Mouse (Mus musculus): ENCODE measurements around the gene Etnk1. TPM values are rescaled to one million over a fixed set of nuclear protein-coding genes. Genes with fewer than 3 reads are reported as not detected.
"Not testable (repeated sequence)": the region's sequence is repeated elsewhere in the genome, so short reads cannot be mapped to it uniquely, and the experiment has no call there.

Gene Etnk1
- polyA plus RNA-seq, 1 experiment from 2014 or later: 14.1 TPM

DNA sequence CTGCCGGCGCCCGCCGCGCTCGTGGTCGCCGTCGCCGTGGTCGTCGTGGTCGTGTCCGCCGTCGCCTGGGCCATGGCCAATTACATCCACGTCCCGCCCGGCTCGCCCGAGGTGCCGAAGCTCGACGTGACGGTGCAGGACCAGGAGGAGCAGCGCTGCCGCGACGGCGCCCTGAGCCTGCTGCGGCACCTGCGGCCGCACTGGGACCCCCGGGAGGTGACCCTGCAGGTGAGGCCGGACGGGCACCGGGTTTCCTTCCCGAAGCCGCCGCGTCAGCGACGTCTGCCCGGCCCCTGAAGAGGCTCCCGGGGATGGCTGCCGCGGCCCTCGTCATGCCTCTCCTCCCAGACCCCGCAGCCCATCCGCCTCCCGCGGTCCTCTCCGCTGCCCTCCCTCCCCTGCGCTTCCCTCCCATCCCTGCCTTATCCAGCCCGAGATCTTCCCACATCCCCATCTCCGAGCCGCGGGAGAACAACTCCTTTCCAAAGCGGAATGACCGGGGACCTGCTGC is 443 bp downstream of the Etnk1 start:
- 0% methylated on average over 51 of the region's 60 CpGs for WGBS
- Histone ChIP-seq H3K27ac (ENCODE audit: low read length) (peak overlapping the region; percentile 92), H3K4me2 (ENCODE audit: low read depth, low read length) (peak overlapping the region; percentile 91), H3K36me3 (ENCODE audit: control insufficient read depth, insufficient read depth, low read length) (no peaks in the 10 kb centered on the region; the same call in 1 of the 2 replicates), H3K4me1 (replicated peaks; ENCODE audit: control insufficient read depth, insufficient read depth, low read length) (peaks cover 20% of the 10 kb centered on the region), H3K27me3 (ENCODE audit: control insufficient read depth, insufficient read depth, low read depth, low read length) (no peaks in the 10 kb centered on the region), H3K9me3 (ENCODE audit: control insufficient read depth, low read length) (no peaks in the 10 kb centered on the region), H3K4me3 (ENCODE audit: low read length) (peak overlapping the region; percentile 90), H3K9ac (ENCODE audit: low read length) (peak overlapping the region; percentile 80)
- peak; percentile 53 for ATAC-seq (ENCODE audit: low read depth)

GRCm38 (mm10) chr6:143167981-143168674 is 1.1 kb downstream of the Etnk1 start:
- peak overlapping the region; percentile 91 for H3K4me2 ChIP-seq (ENCODE audit: low read depth, low read length)
- no peaks in the 10 kb centered on the region for H3K27me3 ChIP-seq (ENCODE audit: control insufficient read depth, insufficient read depth, low read depth, low read length)
- H3K9ac ChIP-seq (ENCODE audit: low read length): peak overlapping the region; percentile 80
- H3K36me3 ChIP-seq (ENCODE audit: control insufficient read depth, insufficient read depth, low read length): no peaks in the 10 kb centered on the region; the same call in 1 of the 2 replicates
- no peaks in the 10 kb centered on the region for H3K9me3 ChIP-seq (ENCODE audit: control insufficient read depth, low read length)
- H3K27ac ChIP-seq (ENCODE audit: low read length): peak overlapping the region; percentile 92
- ATAC-seq (ENCODE audit: low read depth): no peak
- H3K4me1 ChIP-seq (replicated peaks; ENCODE audit: control insufficient read depth, insufficient read depth, low read length): peaks cover 20% of the 10 kb centered on the region
- H3K4me3 ChIP-seq (ENCODE audit: low read length): peak overlapping the region; percentile 90
- WGBS: 32% methylated on average over 6 of the region's 6 CpGs

DNA sequence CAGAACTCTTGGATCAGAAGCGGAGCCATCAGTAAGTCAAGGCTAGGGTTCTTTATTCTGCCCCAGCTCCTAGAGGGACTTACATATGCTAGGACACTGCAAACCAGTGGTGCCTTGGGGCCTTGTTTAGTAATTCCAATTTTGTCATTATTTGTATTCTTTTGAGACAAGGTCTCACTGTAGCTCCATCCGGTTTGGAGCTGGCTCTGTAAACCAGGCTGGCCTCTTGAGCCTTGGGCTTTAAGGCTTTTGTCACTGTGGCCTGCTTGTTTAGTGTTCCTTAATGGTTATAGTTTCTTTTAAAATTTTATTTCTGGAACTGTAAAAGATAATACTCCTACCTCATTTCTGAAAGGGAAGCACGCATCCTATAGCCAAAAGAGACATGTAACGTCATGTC is 2.4 kb downstream of the Etnk1 start:
- no peaks in the 10 kb centered on the region for H3K27me3 ChIP-seq (ENCODE audit: control insufficient read depth, insufficient read depth, low read depth, low read length)
- peaks cover 20% of the 10 kb centered on the region for H3K4me1 ChIP-seq (replicated peaks; ENCODE audit: control insufficient read depth, insufficient read depth, low read length)
- H3K9me3 ChIP-seq (ENCODE audit: control insufficient read depth, low read length): no peaks in the 10 kb centered on the region
- no peak overlapping the region for H3K27ac ChIP-seq (ENCODE audit: low read length)
- H3K4me2 ChIP-seq (ENCODE audit: low read depth, low read length): no peak overlapping the region
- H3K9ac ChIP-seq (ENCODE audit: low read length): no peak overlapping the region
- no peaks in the 10 kb centered on the region; the same call in 1 of the 2 replicates for H3K36me3 ChIP-seq (ENCODE audit: control insufficient read depth, insufficient read depth, low read length)
- 85% methylated on average over 4 of the region's 4 CpGs for WGBS
- ATAC-seq (ENCODE audit: low read depth): no peak
- H3K4me3 ChIP-seq (ENCODE audit: low read length): no peak overlapping the region

DNA sequence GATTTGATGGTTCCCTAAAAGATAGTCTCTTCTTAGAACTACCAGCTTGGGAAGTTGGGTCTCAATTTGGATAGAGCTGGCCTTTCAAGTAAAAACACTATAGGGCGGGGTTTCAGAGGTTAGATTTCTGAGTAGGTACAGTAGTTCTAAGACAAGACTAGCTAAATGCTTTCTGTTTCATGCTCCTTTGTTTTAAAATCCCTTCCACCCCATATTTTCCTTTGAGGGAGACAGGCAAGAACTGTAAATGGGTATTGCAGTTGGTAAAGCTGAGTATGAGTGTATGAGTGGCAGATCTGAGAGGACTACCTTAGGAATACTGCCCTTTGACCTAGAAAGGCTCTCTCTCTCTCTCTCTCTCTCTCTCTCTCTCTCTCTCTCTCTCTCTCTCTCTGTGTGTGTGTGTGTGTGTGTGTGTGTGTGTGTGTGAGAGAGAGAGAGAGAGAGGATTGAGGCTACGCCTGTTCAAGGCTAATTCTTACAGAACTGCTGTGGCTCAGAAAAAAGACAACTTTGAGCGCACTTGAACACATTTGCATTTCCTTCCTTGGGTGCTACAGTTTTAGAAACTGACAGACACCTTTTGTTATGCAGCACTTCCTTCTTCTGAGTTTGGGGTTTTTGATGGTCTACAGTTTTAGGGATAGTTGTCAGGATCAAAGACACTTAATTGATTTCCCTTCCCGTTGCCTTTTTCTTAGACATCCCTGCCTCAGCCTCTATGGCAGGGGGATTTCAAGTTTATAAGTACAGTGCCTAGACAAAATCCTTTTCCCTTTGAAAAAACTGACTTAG is 3.3 kb downstream of the Etnk1 start:
- Histone ChIP-seq H3K27ac (ENCODE audit: low read length) (no peak overlapping the region), H3K9ac (ENCODE audit: low read length) (no peak overlapping the region), H3K9me3 (ENCODE audit: control insufficient read depth, low read length) (no peaks in the 10 kb centered on the region), H3K4me1 (replicated peaks; ENCODE audit: control insufficient read depth, insufficient read depth, low read length) (peaks cover 26% of the 10 kb centered on the region), H3K4me3 (ENCODE audit: low read length) (no peak overlapping the region), H3K36me3 (ENCODE audit: control insufficient read depth, insufficient read depth, low read length) (no peaks in the 10 kb centered on the region; the same call in 1 of the 2 replicates), H3K27me3 (ENCODE audit: control insufficient read depth, insufficient read depth, low read depth, low read length) (no peaks in the 10 kb centered on the region), H3K4me2 (ENCODE audit: low read depth, low read length) (no peak overlapping the region)
- WGBS: 85% methylated on average over 4 of the region's 4 CpGs
- no peak for ATAC-seq (ENCODE audit: low read depth)

DNA sequence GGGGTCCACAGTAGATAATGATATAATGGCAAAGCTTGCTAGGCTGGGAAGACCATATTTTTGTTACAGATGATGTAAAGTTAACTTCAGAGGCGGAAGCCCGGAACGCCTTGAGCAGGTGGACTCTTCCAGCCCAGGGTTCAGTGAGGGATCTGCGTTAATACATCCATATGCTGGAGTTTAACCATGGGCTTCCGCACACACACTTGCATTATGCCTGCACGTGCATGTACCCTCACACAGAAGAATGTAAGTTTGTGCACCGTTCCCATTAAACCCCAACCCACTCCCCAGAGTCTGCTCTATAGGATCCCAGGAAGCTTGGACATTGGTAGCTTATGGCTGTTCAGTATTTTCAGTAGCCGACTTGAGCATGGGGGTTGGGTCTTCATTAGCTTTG is 4.0 kb downstream of the Etnk1 start:
- 92% methylated on average over 8 of the region's 8 CpGs for WGBS
- H3K4me2 ChIP-seq (ENCODE audit: low read depth, low read length): no peak overlapping the region
- no peak overlapping the region for H3K9ac ChIP-seq (ENCODE audit: low read length)
- H3K27ac ChIP-seq (ENCODE audit: low read length): no peak overlapping the region
- no peaks in the 10 kb centered on the region for H3K9me3 ChIP-seq (ENCODE audit: control insufficient read depth, low read length)
- H3K4me3 ChIP-seq (ENCODE audit: low read length): no peak overlapping the region
- H3K36me3 ChIP-seq (ENCODE audit: control insufficient read depth, insufficient read depth, low read length): no peaks in the 10 kb centered on the region; the same call in 1 of the 2 replicates
- no peak for ATAC-seq (ENCODE audit: low read depth)
- H3K4me1 ChIP-seq (replicated peaks; ENCODE audit: control insufficient read depth, insufficient read depth, low read length): peaks cover 24% of the 10 kb centered on the region
- H3K27me3 ChIP-seq (ENCODE audit: control insufficient read depth, insufficient read depth, low read depth, low read length): no peaks in the 10 kb centered on the region

- 68% methylated on average over 11 of the region's 11 CpGs for WGBS
- H3K4me3 ChIP-seq (ENCODE audit: low read length): no peak overlapping the region
- ATAC-seq (ENCODE audit: low read depth): no peak
- no peak overlapping the region for H3K27ac ChIP-seq (ENCODE audit: low read length)
- no peaks in the 10 kb centered on the region for H3K9me3 ChIP-seq (ENCODE audit: control insufficient read depth, low read length)
- H3K9ac ChIP-seq (ENCODE audit: low read length): no peak overlapping the region
- H3K4me1 ChIP-seq (replicated peaks; ENCODE audit: control insufficient read depth, insufficient read depth, low read length): peaks cover 19% of the 10 kb centered on the region
- H3K36me3 ChIP-seq (ENCODE audit: control insufficient read depth, insufficient read depth, low read length): no peaks in the 10 kb centered on the region; the same call in 1 of the 2 replicates
- no peaks in the 10 kb centered on the region for H3K27me3 ChIP-seq (ENCODE audit: control insufficient read depth, insufficient read depth, low read depth, low read length)
- no peak overlapping the region for H3K4me2 ChIP-seq (ENCODE audit: low read depth, low read length)
These were observed 4.9 kb downstream of the Etnk1 start for GRCm38 (mm10) chr6:143171781-143172465.

DNA sequence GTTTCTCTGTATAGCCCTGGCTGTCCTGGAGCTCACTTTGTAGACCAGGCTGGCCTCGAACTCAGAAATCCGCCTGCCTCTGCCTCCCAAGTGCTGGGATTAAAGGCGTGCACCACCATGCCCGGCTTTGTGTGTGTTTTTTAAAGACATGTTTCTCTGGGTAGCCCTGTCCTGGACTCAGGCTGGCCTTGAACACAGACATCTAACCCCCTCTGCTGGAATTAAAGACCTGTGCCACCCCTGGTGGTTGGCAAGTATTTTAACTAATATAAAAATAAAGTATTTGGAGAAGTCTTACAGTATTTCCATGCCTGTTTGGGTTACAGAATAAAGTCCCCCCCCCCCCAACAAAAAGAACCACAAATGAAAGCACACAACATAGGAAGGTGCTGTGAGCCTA is 5.7 kb downstream of the Etnk1 start:
- 89% methylated on average over 3 of the region's 4 CpGs for WGBS
- H3K9ac ChIP-seq (ENCODE audit: low read length); ATAC-seq (ENCODE audit: low read depth); H3K27me3 ChIP-seq (ENCODE audit: control insufficient read depth, insufficient read depth, low read depth, low read length); H3K4me3 ChIP-seq (ENCODE audit: low read length); H3K36me3 ChIP-seq (ENCODE audit: control insufficient read depth, insufficient read depth, low read length); H3K27ac ChIP-seq (ENCODE audit: low read length); H3K9me3 ChIP-seq (ENCODE audit: control insufficient read depth, low read length); H3K4me2 ChIP-seq (ENCODE audit: low read depth, low read length): not testable (repeated sequence)
- peaks cover 19% of the 10 kb centered on the region for H3K4me1 ChIP-seq (replicated peaks; ENCODE audit: control insufficient read depth, insufficient read depth, low read length)

DNA sequence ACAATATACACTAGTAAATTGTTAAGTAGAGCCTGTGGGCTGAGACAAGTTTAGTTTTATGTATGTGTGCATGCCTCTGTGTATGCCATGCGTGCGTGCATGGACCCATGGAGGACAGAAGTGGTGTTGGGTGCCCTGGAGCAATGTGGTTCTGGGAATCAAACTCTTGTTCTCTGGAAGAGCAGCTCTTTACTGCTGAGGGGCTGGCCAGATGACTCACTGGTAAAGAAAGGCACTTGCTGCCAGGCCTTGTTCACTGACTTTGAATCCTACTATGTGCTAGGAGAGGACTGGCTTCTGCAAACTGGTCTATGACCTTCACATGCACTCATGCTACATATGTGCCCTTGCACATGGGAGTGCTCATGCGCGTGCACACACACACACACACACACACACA is 7.2 kb downstream of the Etnk1 start:
- peaks cover 10% of the 10 kb centered on the region for H3K4me1 ChIP-seq (replicated peaks; ENCODE audit: control insufficient read depth, insufficient read depth, low read length)
- H3K27ac ChIP-seq (ENCODE audit: low read length): no peak overlapping the region
- no peaks in the 10 kb centered on the region for H3K9me3 ChIP-seq (ENCODE audit: control insufficient read depth, low read length)
- no peak for ATAC-seq (ENCODE audit: low read depth)
- H3K9ac ChIP-seq (ENCODE audit: low read length): no peak overlapping the region
- H3K4me2 ChIP-seq (ENCODE audit: low read depth, low read length): no peak overlapping the region
- 95% methylated on average over 4 of the region's 4 CpGs for WGBS
- H3K4me3 ChIP-seq (ENCODE audit: low read length): no peak overlapping the region
- no peaks in the 10 kb centered on the region for H3K27me3 ChIP-seq (ENCODE audit: control insufficient read depth, insufficient read depth, low read depth, low read length)
- no peaks in the 10 kb centered on the region; the same call in 1 of the 2 replicates for H3K36me3 ChIP-seq (ENCODE audit: control insufficient read depth, insufficient read depth, low read length)

Data from lung, embryonic 16.5 days (tissue).